Mouse (Mus musculus): ENCODE measurements around the gene Mybpc3.

The Mybpc3 gene

GRCm38 (mm10) chr2:91117585-91118275, at the start of gene Mybpc3:
Mybpc3 (plus strand) TSS chr2:91118144.
- no peak for DNase-seq (ENCODE audit: low spot score)

DNA sequence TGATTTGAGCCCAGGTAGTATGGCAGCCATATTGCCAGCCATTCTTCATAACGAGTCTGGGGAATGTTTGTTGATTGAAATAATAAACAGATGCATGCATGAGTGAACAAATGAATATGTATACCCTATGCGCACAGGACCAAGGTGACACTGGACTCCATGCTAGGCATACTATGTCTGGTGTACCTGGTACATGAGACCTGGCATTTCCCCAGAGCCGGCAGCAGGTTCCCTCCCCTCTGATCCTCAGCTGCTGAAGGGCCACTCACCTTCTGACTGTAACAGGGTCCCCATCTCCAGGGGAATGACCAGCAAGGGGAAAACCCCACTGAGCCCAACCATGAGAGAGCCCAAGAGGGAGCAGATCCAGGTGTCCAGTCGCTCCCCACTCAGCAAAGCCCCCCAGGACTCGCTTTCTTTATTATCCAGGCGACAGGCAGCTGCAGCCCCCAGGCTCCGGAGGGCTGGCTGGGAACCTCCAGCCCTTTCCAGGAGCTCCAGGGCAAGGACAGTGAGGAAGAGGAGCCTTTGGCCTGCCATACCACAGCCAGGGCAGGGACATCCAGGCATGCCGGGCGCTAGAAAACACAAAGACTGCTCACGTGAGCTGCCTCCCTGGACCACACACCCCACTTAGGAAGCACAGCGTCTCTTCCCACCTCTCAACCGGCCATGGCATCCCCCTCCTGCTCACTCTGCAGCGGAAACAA, 49.6 kb upstream of the Mybpc3 start:
- no peak for DNase-seq (ENCODE audit: low spot score)

GRCm38 (mm10) chr2:91068872-91069165, 49.1 kb upstream of the Mybpc3 start:
- no peak for DNase-seq (ENCODE audit: low spot score)

GRCm38 (mm10) chr2:91069306-91070000, 48.5 kb upstream of the Mybpc3 start:
- DNase-seq (ENCODE audit: low spot score), result no peak

GRCm38 (mm10) chr2:91070076-91070800, 47.7 kb upstream of the Mybpc3 start, which contains the start of gene Slc39a13:
Slc39a13 (minus strand) TSS chr2:91070417.
- DNase-seq (ENCODE audit: low spot score), result peak; percentile 93

GRCm38 (mm10) chr2:91071059-91071458, 46.9 kb upstream of the Mybpc3 start:
- no peak for DNase-seq (ENCODE audit: low spot score)

DNA sequence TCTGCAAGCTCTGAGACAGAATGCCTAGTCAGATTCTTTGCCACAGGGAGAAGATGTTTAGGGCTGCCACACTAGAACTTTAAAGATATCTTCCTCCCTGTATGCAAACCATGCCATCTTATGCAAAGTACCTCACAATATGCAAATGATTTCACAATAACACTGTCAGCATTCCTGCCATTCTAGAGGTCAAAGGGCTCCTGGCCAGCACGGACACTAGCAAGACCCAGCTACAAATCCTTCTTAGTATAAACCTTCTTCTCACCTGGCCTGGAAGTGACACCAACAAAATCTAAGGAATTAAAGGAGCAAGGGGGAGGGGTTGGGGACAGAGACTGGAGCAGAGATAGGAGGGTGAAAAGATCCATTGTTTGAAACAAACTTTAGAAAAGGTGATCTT, 45.9 kb upstream of the Mybpc3 start:
- DNase-seq (ENCODE audit: low spot score), result no peak

GRCm38 (mm10) chr2:91077957-91078313, 40.0 kb upstream of the Mybpc3 start:
- DNase-seq (ENCODE audit: low spot score), result no peak

DNA sequence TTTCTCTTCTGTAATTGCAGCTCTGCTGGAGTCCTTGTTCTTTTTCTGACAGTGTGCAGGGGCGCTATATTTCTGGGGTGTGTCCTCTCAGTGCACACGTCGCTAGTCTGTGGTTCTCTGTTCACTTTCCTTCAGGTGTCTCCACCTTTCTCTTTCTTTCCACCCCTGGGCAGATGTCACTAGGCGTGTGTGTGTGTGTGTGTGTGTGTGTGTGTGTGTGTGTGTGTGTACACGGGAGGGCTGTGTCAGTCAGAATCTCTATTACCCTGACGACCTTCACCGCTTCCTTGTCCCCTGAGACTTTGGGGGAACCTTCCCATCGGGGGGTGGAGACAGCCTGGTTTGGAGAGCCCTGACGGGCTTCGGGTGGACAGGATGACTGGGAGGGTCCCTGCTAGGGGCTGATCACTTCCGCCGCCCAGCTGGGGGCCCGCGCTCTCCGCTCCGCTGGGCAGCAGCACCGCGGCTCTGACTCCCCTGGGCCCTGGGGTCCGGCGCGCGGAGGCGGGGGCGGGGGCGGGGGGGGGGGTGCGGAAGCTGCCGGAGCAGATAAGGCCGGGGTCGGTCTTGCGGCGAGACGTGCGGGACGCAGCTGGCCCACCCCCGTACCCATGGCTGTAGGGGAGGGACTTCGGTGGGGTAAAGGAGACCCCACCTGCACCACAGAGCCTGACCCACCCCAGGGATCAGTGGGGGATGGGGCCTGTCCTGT, 39.5 kb upstream of the Mybpc3 start:
- DNase-seq (ENCODE audit: low spot score), result no peak

DNA sequence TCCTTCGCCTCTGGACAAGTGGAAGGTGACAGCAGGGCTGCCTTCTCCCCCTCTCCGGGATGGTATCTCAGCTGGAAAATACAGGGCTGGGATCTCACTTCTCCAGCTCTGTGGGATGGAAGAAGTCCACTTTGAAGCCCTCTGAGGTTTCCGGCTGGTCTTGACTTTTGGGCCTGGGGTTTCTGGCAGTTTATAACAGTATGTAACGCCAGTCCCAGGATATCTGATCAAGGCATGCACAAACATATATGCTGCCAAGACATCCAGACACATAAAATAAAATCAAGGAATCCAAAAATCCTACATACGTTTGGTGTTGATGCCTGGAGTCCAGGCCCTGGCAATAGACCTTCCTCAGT, 38.9 kb upstream of the Mybpc3 start:
- DNase-seq (ENCODE audit: low spot score), result no peak

DNA sequence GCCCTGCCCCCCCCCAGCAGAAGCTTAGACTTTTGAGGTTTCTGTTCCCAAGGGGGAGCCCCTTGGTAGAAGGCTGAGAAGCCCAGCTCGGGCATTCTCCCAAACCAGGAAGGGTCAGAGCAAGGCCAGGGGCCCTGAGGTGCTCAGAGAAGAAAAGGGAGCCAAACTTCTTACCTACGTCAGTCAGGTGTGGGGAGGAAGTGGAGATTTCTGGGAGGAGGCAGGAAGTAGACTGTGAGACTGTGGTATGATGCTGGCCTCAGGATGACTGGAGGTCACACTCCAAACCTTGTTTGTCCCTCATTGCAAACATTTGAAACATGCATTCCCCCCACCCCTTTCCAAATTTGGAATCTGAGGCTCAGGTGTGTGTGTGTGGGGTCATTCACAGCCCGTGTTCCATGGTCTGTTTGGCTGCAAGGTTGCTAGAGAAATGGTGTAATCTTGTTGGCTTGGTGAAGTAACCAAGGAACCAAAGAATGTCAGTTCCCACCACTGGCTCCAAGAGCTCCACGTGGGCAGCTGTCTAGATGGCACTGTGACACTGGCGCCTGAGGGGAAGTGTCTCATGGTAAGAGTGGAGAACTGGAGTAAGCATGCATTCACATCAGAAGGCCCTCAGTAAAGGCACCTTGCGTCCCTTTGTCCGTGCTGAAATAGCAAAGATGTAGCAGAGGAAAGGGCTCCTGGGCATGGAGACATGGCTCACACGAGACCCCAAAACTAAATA, 37.0 kb upstream of the Mybpc3 start:
- no peak for DNase-seq (ENCODE audit: low spot score)

DNA sequence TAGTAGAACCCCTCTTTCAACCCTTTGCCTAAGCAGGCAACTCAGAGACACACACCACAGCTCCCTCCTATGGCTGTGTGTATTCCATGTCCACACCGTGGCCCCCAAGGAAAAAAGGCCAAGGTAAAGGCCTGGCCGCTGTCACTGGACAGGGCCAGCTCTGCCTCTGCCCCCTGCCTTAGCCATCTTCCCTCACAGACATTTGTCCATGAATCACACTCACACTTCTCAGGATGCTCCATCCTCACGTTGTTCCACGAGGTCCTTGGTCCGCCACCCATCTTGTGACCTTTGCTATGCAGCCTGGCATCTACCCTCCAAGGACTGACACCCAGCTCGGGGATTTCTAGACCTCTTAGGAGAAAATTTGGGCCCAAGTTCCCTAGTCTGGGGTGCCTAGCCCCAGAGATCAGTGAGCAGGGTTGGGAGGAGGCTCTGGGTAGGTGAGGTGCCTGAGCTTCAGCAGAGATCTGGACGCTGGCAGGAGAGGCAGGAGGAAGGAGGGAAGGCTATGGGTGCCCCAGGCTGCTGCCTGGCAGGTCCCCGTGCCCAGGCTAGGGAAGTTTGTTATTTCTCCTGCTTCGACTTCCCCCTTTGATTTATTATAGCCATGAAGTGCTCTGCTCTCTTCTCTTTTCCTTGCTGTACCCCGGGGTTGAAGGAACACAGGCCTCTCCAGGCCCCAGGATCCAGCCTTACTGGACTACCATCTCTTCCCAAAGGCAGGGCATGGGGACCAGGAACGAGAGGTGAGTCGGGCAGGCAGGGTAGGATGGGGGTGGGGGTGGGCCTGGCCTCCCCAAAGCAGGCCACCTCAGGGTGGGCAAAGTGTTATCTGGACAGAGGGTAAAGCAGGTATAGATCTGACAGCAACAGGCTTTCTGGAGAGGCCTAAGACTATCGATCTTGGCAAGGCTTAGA, 35.9 kb upstream of the Mybpc3 start, which contains the start of gene Spi1:
TSS of gene Spi1 (plus strand) at position 616 of the 921 bp plus-strand sequence.
- no peak for DNase-seq (ENCODE audit: low spot score)

DNA sequence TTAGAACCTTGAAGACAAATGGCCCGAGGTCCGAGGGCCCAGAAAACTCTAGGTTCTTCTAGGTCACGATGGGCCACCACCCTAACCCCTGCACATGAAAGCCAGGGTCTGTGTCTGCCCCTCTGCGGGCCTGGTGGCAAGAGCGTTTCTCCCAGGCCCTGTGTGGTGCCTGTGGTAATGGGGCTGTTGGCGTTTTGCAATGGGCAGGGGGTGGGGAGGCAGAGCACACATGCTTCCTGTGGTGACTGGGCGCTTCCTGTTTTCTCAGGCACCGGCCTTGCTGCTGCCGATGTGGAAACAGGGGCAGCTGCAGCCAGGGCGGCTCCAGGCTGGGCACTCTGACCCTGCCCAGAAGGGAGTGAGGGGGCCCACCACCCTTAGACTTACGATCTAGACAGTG, 35.1 kb upstream of the Mybpc3 start:
- peak; percentile 42 for DNase-seq (ENCODE audit: low spot score)

GRCm38 (mm10) chr2:91083366-91083940, 34.5 kb upstream of the Mybpc3 start:
- DNase-seq (ENCODE audit: low spot score), result no peak

- no peak for DNase-seq (ENCODE audit: low spot score)
These were observed 33.6 kb upstream of the Mybpc3 start for GRCm38 (mm10) chr2:91084179-91084820.

DNA sequence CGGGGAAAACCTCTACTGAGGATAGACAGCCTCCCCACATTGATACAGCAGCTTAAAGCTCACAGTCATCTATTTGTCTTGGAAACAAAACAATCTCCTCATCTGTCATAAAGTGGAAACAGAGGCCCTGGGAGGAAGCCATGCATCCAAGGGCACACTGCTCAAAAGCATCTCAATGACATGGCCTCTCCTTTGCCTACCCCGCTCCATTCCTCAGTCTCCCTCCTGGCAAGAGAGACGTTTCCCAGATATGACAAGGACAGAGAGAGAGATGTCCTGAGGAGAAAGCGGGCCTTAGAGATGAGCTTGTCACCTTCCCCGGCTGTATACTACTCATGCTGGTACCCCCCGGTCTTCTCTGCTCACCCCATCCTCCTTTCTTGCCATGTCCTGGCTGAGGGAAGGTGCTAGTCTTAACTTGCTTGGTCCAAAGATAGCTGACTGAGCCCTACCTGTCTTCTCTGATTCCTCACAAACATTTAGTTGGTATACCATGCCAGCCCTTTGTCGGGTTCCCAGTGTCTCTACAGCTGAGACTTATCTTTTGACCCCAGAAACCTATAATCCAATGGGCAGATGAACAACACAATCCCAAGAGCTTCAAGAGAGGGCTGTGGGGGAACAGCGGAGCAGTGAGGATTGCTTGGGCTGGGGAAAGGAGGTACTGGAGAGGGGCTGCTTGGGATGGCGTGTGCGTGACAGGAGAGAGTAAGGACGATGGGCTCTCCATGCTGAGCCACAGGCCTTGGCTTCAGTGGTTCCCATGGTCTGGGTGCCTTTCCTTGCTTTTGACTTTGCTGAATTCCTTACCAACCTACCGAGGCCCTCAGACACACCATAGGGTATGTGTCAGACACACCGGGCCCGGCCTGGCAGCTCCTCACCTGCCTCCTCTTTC, 32.2 kb upstream of the Mybpc3 start:
- no peak for DNase-seq (ENCODE audit: low spot score)

GRCm38 (mm10) chr2:91086392-91087237, 31.3 kb upstream of the Mybpc3 start:
- no peak for DNase-seq (ENCODE audit: low spot score)
